Mouse (Mus musculus) lung, embryonic 14.5 days (tissue): Measurements from ENCODE around the gene Usp45. TPM values are rescaled to one million over a fixed set of nuclear protein-coding genes. Genes with fewer than 3 reads are reported as not detected.
"Not testable (repeated sequence)": the region's sequence is repeated elsewhere in the genome, so short reads cannot be mapped to it uniquely, and the experiment has no call there.

ENCODE experiments used
- ATAC-seq: fragments of 200-750 bp; cut with Nextera tagmentation; 2 replicates; pipeline ENCODE4 v1.8.0; 2017; ENCODE audit warnings: mild to moderate bottlenecking, moderate TSS enrichment, moderate library complexity; ENCODE audit not compliant: insufficient read depth
- DNase-seq: peaks from one replicate; pipeline ENCODE4 v3.0.0-alpha.2; 2015
- H3K27ac ChIP-seq: fragments of 300-500 bp; sonication (generic); 2 replicates; pipeline ENCODE4 v1.5.1; 2014; ENCODE audit warnings: low read depth, mild to moderate bottlenecking, moderate library complexity
- H3K27me3 ChIP-seq: fragments of 300-500 bp; sonication (generic); 2 replicates; pipeline ENCODE4 v1.6.1; 2014; ENCODE audit warnings: low read length, control low read depth; ENCODE audit not compliant: insufficient read depth
- H3K36me3 ChIP-seq: fragments of 300-500 bp; sonication (generic); 2 replicates; pipeline ENCODE4 v1.6.1; 2014; ENCODE audit warnings: control low read depth; ENCODE audit not compliant: insufficient read depth
- H3K4me1 ChIP-seq: fragments of 300-500 bp; sonication (generic); 2 replicates; pipeline ENCODE4 v1.6.1; 2014; ENCODE audit warnings: antibody characterized with exemption, control low read depth; ENCODE audit not compliant: insufficient read depth
- H3K4me2 ChIP-seq: fragments of 300-500 bp; sonication (generic); 2 replicates; pipeline ENCODE4 v1.6.1; 2014; ENCODE audit warnings: mild to moderate bottlenecking
- H3K4me3 ChIP-seq: fragments of 300-500 bp; sonication (generic); 2 replicates; pipeline ENCODE4 v1.5.1; 2014; ENCODE audit warnings: low read depth, low read length
- H3K9ac ChIP-seq: fragments of 300-500 bp; sonication (generic); 2 replicates; pipeline ENCODE4 v1.6.1; 2014
- H3K9me3 ChIP-seq: fragments of 300-500 bp; sonication (generic); 2 replicates; pipeline ENCODE4 v1.6.1; 2016; ENCODE audit warnings: low read depth, low read length, control low read depth
- CTCF ChIP-seq: IDR thresholded peaks from 2 replicates; pipeline ENCODE4 v1.5.1; 2016; ENCODE audit warnings: antibody characterized with exemption, low read depth
- WGBS: fragments of 180-500 bp; shearing (Covaris S2); extraction: QIAGEN DNeasy Blood & Tissue Kit; methylation state at CpG from one replicate; pipeline ENCODE4 v1.1.7; 2014; 5-methylcytosine and 5-hydroxymethylcytosine counted together
- polyA plus RNA-seq: library from polyadenylated mRNA; unstranded; fragments of >200 nt; fragmentation: Nextera tagmentation; extraction: Ambion mirVana; gene quantifications from 2 replicates; pipeline ENCODE4 v1.2.1, GENCODE M21; 2014

Gene Usp45
- 12.8 and 15.4 TPM in 2 replicates for polyA plus RNA-seq

GRCm38 (mm10) chr4:21766863-21767304 is at the start of gene Usp45, which contains the start of gene Tstd3:
Gene Usp45, plus strand, starts transcription at chr4:21767156.
Gene Tstd3, minus strand, starts transcription at chr4:21767212.
- peak; percentile 87 for TF ChIP-seq CTCF
- H3K27me3 ChIP-seq, result no peaks in the 10 kb centered on the region
- peak within 1 kb of the TSS; percentile 81 for H3K4me2 ChIP-seq
- DNase-seq (peak; percentile 91), ATAC-seq (peak; percentile 94)
- no peaks in the 10 kb centered on the region for H3K4me1 ChIP-seq
- peak within 1 kb of the TSS; percentile 61 for H3K4me3 ChIP-seq
- no peak within 1 kb of the TSS; the same call in 1 of the 2 replicates for H3K27ac ChIP-seq
- no peaks in the 10 kb centered on the region for H3K36me3 ChIP-seq
- WGBS, result under 1% methylated on average over 17 of the region's 17 CpGs
- peak within 1 kb of the TSS; percentile 64 for H3K9ac ChIP-seq
- no peaks in the 10 kb centered on the region for H3K9me3 ChIP-seq

GRCm38 (mm10) chr4:21722752-21723334 is 44.1 kb upstream of the Usp45 start:
- 60% methylated on average over 7 of the region's 7 CpGs for WGBS
- no peak for TF ChIP-seq CTCF
- H3K9ac ChIP-seq, result no peak overlapping the region
- H3K4me1 ChIP-seq, result no peaks in the 10 kb centered on the region
- no peak overlapping the region for H3K4me3 ChIP-seq
- no peaks in the 10 kb centered on the region for H3K36me3 ChIP-seq
- H3K27me3 ChIP-seq, result no peaks in the 10 kb centered on the region
- ATAC-seq, result no peak
- H3K4me2 ChIP-seq, result no peak overlapping the region
- H3K27ac ChIP-seq, result no peak overlapping the region
- DNase-seq, result no peak
- H3K9me3 ChIP-seq, result no peaks in the 10 kb centered on the region

GRCm38 (mm10) chr4:21726912-21727614 is 39.9 kb upstream of the Usp45 start:
- H3K36me3 ChIP-seq, result no peaks in the 10 kb centered on the region
- H3K9ac ChIP-seq, result peak overlapping the region; percentile 75
- H3K27ac ChIP-seq, result peak overlapping the region; percentile 88
- DNase-seq (peak; percentile 78), ATAC-seq (peak; percentile 61)
- no peaks in the 10 kb centered on the region for H3K27me3 ChIP-seq
- H3K4me2 ChIP-seq, result peak overlapping the region; percentile 82
- TF ChIP-seq CTCF, result peak; percentile 68
- H3K4me3 ChIP-seq, result peak overlapping the region; percentile 67
- no peaks in the 10 kb centered on the region for H3K9me3 ChIP-seq
- no peaks in the 10 kb centered on the region for H3K4me1 ChIP-seq
- WGBS, result under 1% methylated on average over 22 of the region's 22 CpGs

- Histone ChIP-seq H3K4me1 (no peaks in the 10 kb centered on the region), H3K27ac (peak within 1 kb of the TSS; percentile 88), H3K9me3 (no peaks in the 10 kb centered on the region), H3K27me3 (no peaks in the 10 kb centered on the region), H3K4me2 (peak within 1 kb of the TSS; percentile 82), H3K36me3 (peaks cover under 1% of the 10 kb centered on the region; the same call in 1 of the 2 replicates), H3K9ac (peak within 1 kb of the TSS; percentile 75), H3K4me3 (peak within 1 kb of the TSS; percentile 67)
- TF ChIP-seq CTCF, result no peak
- whole genome bisulfite sequencing, result under 1% methylated on average over 37 of the region's 37 CpGs
- DNase-seq, result peak; percentile 97
- ATAC-seq, result peak; percentile 99
These were observed 39.3 kb upstream of the Usp45 start, which contains the start of gene Ccnc for GRCm38 (mm10) chr4:21727615-21728165. Gene Ccnc, plus strand, starts transcription at chr4:21727701.

- Histone ChIP-seq H3K4me1 (no peaks in the 10 kb centered on the region), H3K27me3 (no peaks in the 10 kb centered on the region), H3K27ac (no peak overlapping the region), H3K9ac (no peak overlapping the region), H3K4me2 (no peak overlapping the region), H3K36me3 (peaks cover 35% of the 10 kb centered on the region), H3K4me3 (no peak overlapping the region), H3K9me3 (no peaks in the 10 kb centered on the region)
- ATAC-seq (peak; percentile 62; the same call in 1 of the 2 replicates), DNase-seq (peak; percentile 34)
- peak; percentile 32 for TF ChIP-seq CTCF
- 64% methylated on average over 4 of the region's 4 CpGs for WGBS
These were observed 27.8 kb upstream of the Usp45 start for GRCm38 (mm10) chr4:21739169-21739568.

GRCm38 (mm10) chr4:21744142-21744541 is 22.8 kb upstream of the Usp45 start:
- not testable (repeated sequence) for H3K27ac ChIP-seq, ATAC-seq, H3K9ac ChIP-seq, H3K4me1 ChIP-seq, H3K4me2 ChIP-seq, H3K4me3 ChIP-seq, DNase-seq, H3K27me3 ChIP-seq, H3K9me3 ChIP-seq
- WGBS, result 95% methylated on average over 8 of the region's 8 CpGs
- H3K36me3 ChIP-seq, result peaks cover 27% of the 10 kb centered on the region

- H3K4me3 ChIP-seq, result no peak overlapping the region
- H3K36me3 ChIP-seq, result peaks cover 24% of the 10 kb centered on the region
- no peak overlapping the region for H3K9ac ChIP-seq
- H3K27ac ChIP-seq, result no peak overlapping the region
- H3K9me3 ChIP-seq, result no peaks in the 10 kb centered on the region
- ATAC-seq (no peak; the same call in 1 of the 2 replicates), DNase-seq (no peak)
- H3K4me1 ChIP-seq, result no peaks in the 10 kb centered on the region
- no peak overlapping the region for H3K4me2 ChIP-seq
- H3K27me3 ChIP-seq, result no peaks in the 10 kb centered on the region
- no peak for TF ChIP-seq CTCF
- WGBS, result 60% methylated on average over 5 of the region's 5 CpGs
These were observed 21.2 kb upstream of the Usp45 start for GRCm38 (mm10) chr4:21745723-21746122.
